Mouse (Mus musculus) E14TG2a.4 (cell line): ENCODE data around the gene Pygm.

Source experiments
- H3K27me3 ChIP-seq: 2 replicates; pipeline ENCODE4 v1.6.1; 2014; ENCODE audit warnings: low read length, control low read depth; ENCODE audit not compliant: insufficient read depth
- H3K36me3 ChIP-seq: 2 replicates; pipeline ENCODE4 v1.6.1; 2014; ENCODE audit warnings: low read length, control low read depth; ENCODE audit not compliant: insufficient read depth
- H3K4me1 ChIP-seq: replicated peaks from 2 replicates; pipeline ENCODE4 v1.6.1; 2014; ENCODE audit warnings: low read depth, low read length, control low read depth
- H3K4me3 ChIP-seq: replicated peaks from 2 replicates; pipeline ENCODE4 v1.5.1; 2014; ENCODE audit warnings: mild to moderate bottlenecking, low read length
- H3K9me3 ChIP-seq: 2 replicates; pipeline ENCODE4 v1.6.1; 2014; ENCODE audit warnings: low read length, control low read depth
- CTCF ChIP-seq: conservative IDR thresholded peaks from 2 replicates; pipeline ENCODE4 v1.5.1; 2014; ENCODE audit warnings: low read length
- NANOG ChIP-seq: IDR thresholded peaks from 2 replicates; pipeline ENCODE4 v1.6.1; 2014; ENCODE audit warnings: borderline replicate concordance, low read length, mixed read lengths
- POU5F1 ChIP-seq: IDR thresholded peaks from 2 replicates; pipeline ENCODE4 v1.6.1; 2014; ENCODE audit warnings: low read length, borderline replicate concordance

The Pygm gene

GRCm38 (mm10) chr19:6385419-6385818 is 1.2 kb downstream of the Pygm start:
- TF ChIP-seq POU5F1 (no peak), NANOG (no peak), CTCF (no peak)
- Histone ChIP-seq H3K27me3 (peaks cover 16% of the 10 kb centered on the region; the same call in 1 of the 2 replicates), H3K36me3 (peaks cover 8% of the 10 kb centered on the region), H3K4me3 (0 out of 2 replicates have a peak overlapping the region, but pooled peaks have one; percentile 29), H3K9me3 (no peaks in the 10 kb centered on the region), H3K4me1 (peaks cover 59% of the 10 kb centered on the region)

- H3K9me3 ChIP-seq = no peaks in the 10 kb centered on the region
- 0 out of 2 replicates have a peak overlapping the region, but pooled peaks have one; percentile 29 for H3K4me3 ChIP-seq
- TF ChIP-seq NANOG = no peak
- no peak for TF ChIP-seq CTCF
- TF ChIP-seq POU5F1 = no peak
- peaks cover 4% of the 10 kb centered on the region for H3K36me3 ChIP-seq
- H3K27me3 ChIP-seq = peaks cover 16% of the 10 kb centered on the region; the same call in 1 of the 2 replicates
- peaks cover 63% of the 10 kb centered on the region for H3K4me1 ChIP-seq
Measured at GRCm38 (mm10) chr19:6385821-6386220, 1.6 kb downstream of the Pygm start.

- Histone ChIP-seq H3K27me3 (peaks cover 16% of the 10 kb centered on the region; the same call in 1 of the 2 replicates), H3K4me1 (peaks cover 67% of the 10 kb centered on the region), H3K4me3 (no peak overlapping the region), H3K36me3 (peaks cover under 1% of the 10 kb centered on the region; the same call in 1 of the 2 replicates), H3K9me3 (no peaks in the 10 kb centered on the region)
- no peak for TF ChIP-seq POU5F1
- TF ChIP-seq NANOG = no peak
- no peak for TF ChIP-seq CTCF
Measured at GRCm38 (mm10) chr19:6386234-6386633, 2.0 kb downstream of the Pygm start.

- Histone ChIP-seq H3K4me1 (peaks cover 78% of the 10 kb centered on the region), H3K9me3 (no peaks in the 10 kb centered on the region), H3K36me3 (no peaks in the 10 kb centered on the region), H3K27me3 (peaks cover 16% of the 10 kb centered on the region; the same call in 1 of the 2 replicates), H3K4me3 (no peak overlapping the region)
- TF ChIP-seq NANOG (no peak), CTCF (no peak), POU5F1 (no peak)
Measured at GRCm38 (mm10) chr19:6388006-6388405, 3.8 kb downstream of the Pygm start.

GRCm38 (mm10) chr19:6389803-6390202 is 5.6 kb downstream of the Pygm start:
- TF ChIP-seq NANOG (no peak), POU5F1 (no peak), CTCF (no peak)
- Histone ChIP-seq H3K9me3 (no peaks in the 10 kb centered on the region), H3K4me1 (peaks cover 69% of the 10 kb centered on the region), H3K4me3 (peak overlapping the region; percentile 79), H3K27me3 (peaks cover 16% of the 10 kb centered on the region; the same call in 1 of the 2 replicates), H3K36me3 (no peaks in the 10 kb centered on the region)

GRCm38 (mm10) chr19:6390251-6390650 is 6.1 kb downstream of the Pygm start:
- TF ChIP-seq POU5F1 (no peak), CTCF (no peak), NANOG (no peak)
- no peaks in the 10 kb centered on the region for H3K36me3 ChIP-seq
- H3K27me3 ChIP-seq = peaks cover 16% of the 10 kb centered on the region; the same call in 1 of the 2 replicates
- no peaks in the 10 kb centered on the region for H3K9me3 ChIP-seq
- H3K4me3 ChIP-seq = peak overlapping the region; percentile 79
- H3K4me1 ChIP-seq = peaks cover 65% of the 10 kb centered on the region

GRCm38 (mm10) chr19:6392743-6393393 is 8.7 kb downstream of the Pygm start:
- Histone ChIP-seq H3K27me3 (peaks cover 12% of the 10 kb centered on the region; the same call in 1 of the 2 replicates), H3K36me3 (no peaks in the 10 kb centered on the region), H3K4me1 (peaks cover 65% of the 10 kb centered on the region), H3K4me3 (no peak overlapping the region), H3K9me3 (no peaks in the 10 kb centered on the region)
- TF ChIP-seq CTCF = peak; percentile 84
- TF ChIP-seq NANOG = no peak
- TF ChIP-seq POU5F1 = no peak

GRCm38 (mm10) chr19:6393637-6394036 is 9.4 kb downstream of the Pygm start:
- Histone ChIP-seq H3K36me3 (no peaks in the 10 kb centered on the region), H3K4me1 (peaks cover 64% of the 10 kb centered on the region), H3K9me3 (no peaks in the 10 kb centered on the region), H3K27me3 (peaks cover 11% of the 10 kb centered on the region; the same call in 1 of the 2 replicates), H3K4me3 (peak overlapping the region; percentile 27; the same call in 1 of the 2 replicates)
- no peak for TF ChIP-seq CTCF
- no peak for TF ChIP-seq NANOG
- TF ChIP-seq POU5F1 = no peak

GRCm38 (mm10) chr19:6396237-6396636 is 12.0 kb downstream of the Pygm start:
- H3K27me3 ChIP-seq = peaks cover 18% of the 10 kb centered on the region; the same call in 1 of the 2 replicates
- no peaks in the 10 kb centered on the region for H3K9me3 ChIP-seq
- TF ChIP-seq POU5F1 (no peak), CTCF (no peak), NANOG (no peak)
- peaks cover 57% of the 10 kb centered on the region for H3K4me1 ChIP-seq
- no peaks in the 10 kb centered on the region for H3K36me3 ChIP-seq
- no peak overlapping the region for H3K4me3 ChIP-seq
